21 mouse cellular contexts compared by ENCODE assay signal in the genomic region with DNA sequence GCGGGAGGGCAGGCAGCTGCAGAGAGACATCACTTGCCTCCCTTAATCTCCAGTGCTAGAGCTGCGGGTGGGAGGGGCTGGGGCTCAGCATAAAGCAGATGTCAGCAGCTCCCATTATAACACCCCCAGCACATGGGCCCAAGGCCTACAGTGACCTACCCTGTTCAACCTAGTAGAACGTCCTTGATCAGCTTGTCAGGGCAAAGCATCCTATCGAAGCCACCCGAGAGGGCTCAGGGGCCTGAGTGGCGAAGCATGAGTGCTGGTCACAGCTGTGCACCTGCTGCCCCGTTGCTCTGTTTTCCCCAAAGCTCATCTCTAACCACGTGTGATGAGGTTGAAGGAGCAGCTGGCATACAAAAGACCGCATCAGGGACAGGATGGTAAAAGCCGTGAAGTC.
DNase-seq lines count a peak whose midpoint lies in the region; ATAC-seq lines count a peak whose summit lies in the region.
"Had no signal": no experiment of that assay in that cellular context is flagged by ENCODE, and none has a peak within 500 bp of the region (broad histone marks: within the 10 kb centered on the region; RNA-seq: fewer than 3 reads in every experiment).

No protein-coding gene starts in this region.

- no peak overlapping the region for H3K4me2 ChIP-seq in midbrain, embryonic 11.5 days
- no peak overlapping the region for H3K4me2 ChIP-seq in hindbrain, embryonic 14.5 days (replicated peaks)
- no peak overlapping the region for H3K4me2 ChIP-seq in midbrain, embryonic 15.5 days
- H3K4me2 ChIP-seq: limb, embryonic 13.5 days; liver, embryonic 13.5 days; lung, embryonic 15.5 days had no signal

- no peaks in the 10 kb centered on the region for H3K27me3 ChIP-seq in midbrain, embryonic 11.5 days (ENCODE audit: control insufficient read depth, insufficient read depth, low read length)
- H3K27me3 ChIP-seq in midbrain, embryonic 10.5 days (ENCODE audit: low read depth, poor library complexity, severe bottlenecking), result peaks cover 12% of the 10 kb centered on the region; the same call in 1 of the 2 replicates
- no peaks in the 10 kb centered on the region for H3K27me3 ChIP-seq in hindbrain, embryonic 14.5 days (ENCODE audit: control insufficient read depth, insufficient read depth, low read length)
- no peaks in the 10 kb centered on the region for H3K27me3 ChIP-seq in midbrain, embryonic 15.5 days (replicated peaks)
- H3K27me3 ChIP-seq: liver, embryonic 13.5 days; lung, embryonic 15.5 days had no signal

- H3K36me3 ChIP-seq in midbrain, embryonic 11.5 days (ENCODE audit: control insufficient read depth, insufficient read depth, low read length), result no peaks in the 10 kb centered on the region
- no peaks in the 10 kb centered on the region for H3K36me3 ChIP-seq in midbrain, embryonic 10.5 days
- no peaks in the 10 kb centered on the region for H3K36me3 ChIP-seq in hindbrain, embryonic 14.5 days (replicated peaks; ENCODE audit: control insufficient read depth, insufficient read depth)
- H3K36me3 ChIP-seq in midbrain, embryonic 15.5 days (replicated peaks), result no peaks in the 10 kb centered on the region
- H3K36me3 ChIP-seq: limb, embryonic 13.5 days; liver, embryonic 13.5 days; lung, embryonic 15.5 days had no signal

- no peak overlapping the region for H3K9ac ChIP-seq in midbrain, embryonic 11.5 days (ENCODE audit: low read length)
- no peak overlapping the region for H3K9ac ChIP-seq in hindbrain, embryonic 14.5 days
- no peak overlapping the region for H3K9ac ChIP-seq in midbrain, embryonic 15.5 days
- H3K9ac ChIP-seq: limb, embryonic 13.5 days; liver, embryonic 13.5 days; lung, embryonic 15.5 days had no signal

- no peaks in the 10 kb centered on the region for H3K4me1 ChIP-seq in midbrain, embryonic 11.5 days (ENCODE audit: control insufficient read depth, insufficient read depth, low read length)
- peaks cover 17% of the 10 kb centered on the region for H3K4me1 ChIP-seq in midbrain, embryonic 10.5 days
- 0 out of 2 replicates have a peak, but pooled peaks cover 6% of the 10 kb centered on the region for H3K4me1 ChIP-seq in hindbrain, embryonic 14.5 days (replicated peaks; ENCODE audit: control insufficient read depth, insufficient read depth, low read length)
- no peaks in the 10 kb centered on the region for H3K4me1 ChIP-seq in midbrain, embryonic 15.5 days
- H3K4me1 ChIP-seq: limb, embryonic 13.5 days; liver, embryonic 13.5 days; lung, embryonic 15.5 days had no signal

- 55% methylated on average over 10 of the region's 10 CpGs for WGBS in midbrain, embryonic 11.5 days
- WGBS in midbrain, embryonic 10.5 days, result 77% methylated on average over 10 of the region's 10 CpGs
- WGBS in hindbrain, embryonic 14.5 days, result 42% methylated on average over 9 of the region's 10 CpGs
- WGBS in midbrain, embryonic 15.5 days, result 42% methylated on average over 10 of the region's 10 CpGs

- H3K4me3 ChIP-seq in midbrain, embryonic 11.5 days (ENCODE audit: low read depth, low read length), result no peak overlapping the region
- H3K4me3 ChIP-seq in midbrain, embryonic 10.5 days, result no peak overlapping the region
- no peak overlapping the region for H3K4me3 ChIP-seq in hindbrain, embryonic 14.5 days (replicated peaks; ENCODE audit: low read length)
- no peak overlapping the region for H3K4me3 ChIP-seq in midbrain, embryonic 15.5 days
- H3K4me3 ChIP-seq: heart, adult 2 months; layer of hippocampus, adult 2 months; limb, embryonic 13.5 days; liver, embryonic 13.5 days; lung, embryonic 15.5 days had no signal

- peak; percentile 64 for ATAC-seq in midbrain, embryonic 11.5 days (ENCODE audit: low FRiP score)
- peak; percentile 60; the same call in 1 of the 2 replicates for ATAC-seq in hindbrain, embryonic 14.5 days (ENCODE audit: low FRiP score)
- peak; percentile 47; the same call in 1 of the 2 replicates for ATAC-seq in midbrain, embryonic 15.5 days (replicated peaks)
- ATAC-seq: intestine, postnatal 0 days had no signal

- no peaks in the 10 kb centered on the region for H3K9me3 ChIP-seq in midbrain, embryonic 11.5 days (ENCODE audit: control insufficient read depth, low read length)
- no peaks in the 10 kb centered on the region for H3K9me3 ChIP-seq in midbrain, embryonic 10.5 days (replicated peaks)
- H3K9me3 ChIP-seq in hindbrain, embryonic 14.5 days (ENCODE audit: control insufficient read depth, low read length), result no peaks in the 10 kb centered on the region
- no peaks in the 10 kb centered on the region for H3K9me3 ChIP-seq in midbrain, embryonic 15.5 days
- H3K9me3 ChIP-seq: limb, embryonic 13.5 days; lung, embryonic 15.5 days had no signal

- DNase-seq in midbrain, embryonic 11.5 days (ENCODE audit: low spot score, missing footprints), result no peak
- no peak for DNase-seq in midbrain, embryonic 10.5 days (ENCODE audit: low spot score)
- DNase-seq in hindbrain, embryonic 14.5 days (ENCODE audit: low spot score), result no peak
- peak; percentile 45 for DNase-seq in retina, postnatal 1 day
- DNase-seq in spleen, postnatal 14 days (ENCODE audit: low spot score in 2 of 2), result no peak
- no peak for DNase-seq in right cerebral cortex, postnatal 25 days
- DNase-seq: adrenal gland, adult 8-10 months; cerebellum, postnatal 10 days; embryo, embryonic 11 days; gastrocnemius, postnatal 14 days; heart, adult 2 months; layer of hippocampus, postnatal 36 days; liver, embryonic 13.5 days; thymus, postnatal 14 days had no signal

- no peak overlapping the region for H3K27ac ChIP-seq in midbrain, embryonic 11.5 days (ENCODE audit: low read depth, low read length)
- H3K27ac ChIP-seq in midbrain, embryonic 10.5 days (replicated peaks), result no peak overlapping the region
- no peak overlapping the region for H3K27ac ChIP-seq in hindbrain, embryonic 14.5 days
- no peak overlapping the region for H3K27ac ChIP-seq in midbrain, embryonic 15.5 days
- H3K27ac ChIP-seq: heart, adult 2 months; kidney, postnatal 0 days; layer of hippocampus, adult 2 months; limb, embryonic 13.5 days; liver, embryonic 13.5 days; lung, embryonic 15.5 days; macrophage had no signal
